Mouse (Mus musculus) neural tube, embryonic 12.5 days (tissue): ENCODE measurements at regions not wholly inside any gene's neighbourhood (a gene's known extent, or its start where the extent isn't known, plus 50 kb on each side); places are given as distances from the start of the nearest gene placed in this dataset.
A peak's percentile ranks its signal among the peaks of the same experiment; 100 is the strongest.

ENCODE experiments used
- ATAC-seq: fragments of 200-750 bp; cut with Nextera tagmentation; 2 replicates; pipeline ENCODE4 v1.8.0; 2017; ENCODE audit warnings: low read depth, mild to moderate bottlenecking, moderate TSS enrichment, moderate library complexity; ENCODE audit not compliant: low FRiP score
- H3K27ac ChIP-seq: fragments of 300-500 bp; sonication (generic); 2 replicates; pipeline ENCODE4 v1.5.1; 2016
- H3K27me3 ChIP-seq: fragments of 300-500 bp; sonication (generic); replicated peaks from 2 replicates; pipeline ENCODE4 v1.6.1; 2016; ENCODE audit warnings: mild to moderate bottlenecking
- H3K36me3 ChIP-seq: fragments of 300-500 bp; sonication (generic); 2 replicates; pipeline ENCODE4 v1.6.1; 2016; ENCODE audit warnings: mild to moderate bottlenecking
- H3K4me1 ChIP-seq: fragments of 300-500 bp; sonication (generic); 2 replicates; pipeline ENCODE4 v1.6.1; 2016
- H3K4me2 ChIP-seq: fragments of 300-500 bp; sonication (generic); replicated peaks from 2 replicates; pipeline ENCODE4 v1.6.1; 2016; ENCODE audit warnings: mild to moderate bottlenecking
- H3K4me3 ChIP-seq: fragments of 300-500 bp; sonication (generic); 2 replicates; pipeline ENCODE4 v1.5.1; 2016
- H3K9ac ChIP-seq: fragments of 300-500 bp; sonication (generic); 2 replicates; pipeline ENCODE4 v1.6.1; 2016; ENCODE audit warnings: mild to moderate bottlenecking
- H3K9me3 ChIP-seq: fragments of 300-500 bp; sonication (generic); 2 replicates; pipeline ENCODE4 v1.6.1; 2016; ENCODE audit warnings: mild to moderate bottlenecking
- WGBS: fragments of 180-500 bp; shearing (Covaris S2); methylation state at CpG from one replicate; pipeline ENCODE4 v1.1.7; 2016; 5-methylcytosine and 5-hydroxymethylcytosine counted together
- microRNA counts: library from miRNA; unstranded; fragments of <30 nt; microRNA quantifications from one replicate; lab custom pipeline; 2017
- microRNA-seq: library from miRNA; unstranded; fragments of <30 nt; microRNA quantifications from one replicate; pipeline ENCODE4, GENCODE M21; 2017

GRCm38 (mm10) chr13:84065256-84065898 is 156.7 kb upstream of the Tmem161b start:
- H3K9me3 ChIP-seq: no peaks in the 10 kb centered on the region
- H3K4me1 ChIP-seq: peaks cover 29% of the 10 kb centered on the region
- peak; percentile 70 for ATAC-seq
- H3K9ac ChIP-seq: no peak overlapping the region
- peak overlapping the region; percentile 77 for H3K27ac ChIP-seq
- no peaks in the 10 kb centered on the region for H3K27me3 ChIP-seq
- peak overlapping the region; percentile 41; the same call in 1 of the 2 replicates for H3K4me2 ChIP-seq
- no peaks in the 10 kb centered on the region for H3K36me3 ChIP-seq
- WGBS: 29% methylated on average over 8 of the region's 8 CpGs
- H3K4me3 ChIP-seq: no peak overlapping the region

- Histone ChIP-seq H3K27me3 (no peaks in the 10 kb centered on the region), H3K4me1 (peaks cover 26% of the 10 kb centered on the region), H3K4me2 (peak overlapping the region; percentile 36; the same call in 1 of the 2 replicates)
Observed at GRCm38 (mm10) chr13:84066211-84066959, 155.7 kb upstream of the Tmem161b start.

GRCm38 (mm10) chr13:84066960-84067665 is 155.0 kb upstream of the Tmem161b start:
- H3K4me2 ChIP-seq: peak overlapping the region; percentile 36; the same call in 1 of the 2 replicates
- H3K27ac ChIP-seq: peak overlapping the region; percentile 76
- H3K9ac ChIP-seq: no peak overlapping the region
- no peaks in the 10 kb centered on the region for H3K27me3 ChIP-seq
- no peaks in the 10 kb centered on the region for H3K9me3 ChIP-seq
- ATAC-seq: no peak
- H3K36me3 ChIP-seq: no peaks in the 10 kb centered on the region
- no peak overlapping the region for H3K4me3 ChIP-seq
- WGBS: 26% methylated on average over 4 of the region's 4 CpGs
- H3K4me1 ChIP-seq: peaks cover 25% of the 10 kb centered on the region

More at GRCm38 (mm10) chr13:84066211-84066959, 155.7 kb upstream of the Tmem161b start:
- H3K9me3 ChIP-seq: no peaks in the 10 kb centered on the region
- WGBS: 33% methylated on average over 15 of the region's 15 CpGs
- H3K36me3 ChIP-seq: no peaks in the 10 kb centered on the region
- H3K9ac ChIP-seq: no peak overlapping the region
- H3K4me3 ChIP-seq: no peak overlapping the region
- ATAC-seq: peak; percentile 21; the same call in 1 of the 2 replicates
- peak overlapping the region; percentile 76 for H3K27ac ChIP-seq

- 97% methylated on average over 1 of the region's 1 CpGs for WGBS
- Histone ChIP-seq H3K27me3 (no peaks in the 10 kb centered on the region), H3K36me3 (no peaks in the 10 kb centered on the region), H3K9me3 (no peaks in the 10 kb centered on the region), H3K4me1 (peaks cover 24% of the 10 kb centered on the region), H3K27ac (no peak overlapping the region), H3K4me3 (no peak overlapping the region), H3K9ac (no peak overlapping the region), H3K4me2 (no peak overlapping the region)
- no peak for ATAC-seq
Observed at GRCm38 (mm10) chr13:84068365-84068764, 153.7 kb upstream of the Tmem161b start.

MicroRNAs encoded in the stretch of these regions (microRNA counts, 519-probe panel; counts per million panel counts)
- microRNA mmu-miR-9 (lab: Ali Mortazavi, UCI): 9,752 counts per million, percentile 100 among the panel's probes with 10 or more counts

Small RNA genes in the stretch of these regions (microRNA-seq; reads per million reads assigned to microRNA genes)
- 5.7 reads per million, percentile 17 among the genes with 10 or more reads in this experiment for gene Mir9-2
